Mouse (Mus musculus): ENCODE measurements around the gene Ranbp3.

The Ranbp3 gene

DNA sequence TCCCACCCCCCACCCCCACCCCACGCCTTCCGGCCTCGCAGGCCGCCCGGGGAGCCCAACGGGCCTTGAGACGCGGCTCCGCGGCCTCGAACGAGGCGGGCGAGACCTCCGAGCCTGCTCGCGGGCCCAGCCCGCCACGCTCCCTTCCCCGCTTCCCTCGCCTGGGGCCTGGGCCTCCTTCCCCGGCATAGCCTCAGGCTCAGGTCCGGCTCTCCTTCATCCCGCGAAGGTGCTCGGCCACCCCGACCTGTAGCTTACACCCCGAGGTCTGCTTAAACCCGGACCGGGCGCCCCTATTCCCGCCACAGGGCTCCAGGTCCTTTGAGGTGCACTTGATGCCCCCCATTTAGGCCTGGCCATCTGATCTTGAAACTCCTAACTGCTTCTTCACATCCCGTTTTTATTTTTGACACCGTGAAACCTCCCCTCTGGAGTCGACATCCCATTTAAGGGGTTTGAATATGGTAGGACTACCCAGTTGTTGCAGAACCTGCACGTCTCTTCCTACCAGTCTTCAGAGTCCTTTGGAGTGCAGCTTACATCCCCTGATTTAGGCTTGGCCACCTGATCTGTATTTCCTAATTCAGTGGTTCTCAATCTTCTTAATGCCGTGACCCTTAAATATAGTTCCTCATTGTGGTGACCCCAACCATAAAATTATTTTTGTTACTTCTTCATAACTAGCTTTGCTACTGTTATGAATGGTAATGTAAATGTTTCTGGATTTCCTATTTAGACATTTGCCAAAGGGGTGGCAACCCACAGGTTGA, 738 bp downstream of the Ranbp3 start:
- DNase-seq (ENCODE audit: low read depth), result no peak

GRCm38 (mm10) chr17:56681791-56682190, 8.7 kb downstream of the Ranbp3 start:
- no peak for DNase-seq (ENCODE audit: low read depth)

DNA sequence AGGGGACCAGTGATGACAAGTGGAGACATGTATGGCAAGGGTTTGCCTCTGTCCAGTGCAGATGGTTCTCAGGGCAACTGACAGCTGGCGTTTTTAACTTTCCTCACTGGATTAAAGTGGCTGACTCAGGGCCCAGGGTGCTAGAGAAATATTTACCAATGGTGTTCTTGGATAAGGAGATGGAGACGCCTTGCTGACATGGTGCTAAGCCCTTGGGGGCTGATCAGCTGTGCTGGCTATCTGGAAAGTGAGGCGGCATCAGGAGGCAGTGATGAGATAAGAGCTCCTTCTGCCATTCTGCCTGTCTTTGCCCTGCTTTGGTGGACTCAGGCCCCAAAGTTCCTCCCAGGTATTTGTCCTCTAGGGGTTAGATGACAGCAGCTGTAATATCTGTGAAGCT, 9.8 kb downstream of the Ranbp3 start:
- DNase-seq (ENCODE audit: low read depth), result no peak

GRCm38 (mm10) chr17:56683546-56684140, 10.5 kb downstream of the Ranbp3 start:
- DNase-seq (ENCODE audit: low read depth), result no peak

GRCm38 (mm10) chr17:56684649-56685048, 11.6 kb downstream of the Ranbp3 start:
- no peak for DNase-seq (ENCODE audit: low read depth)

DNA sequence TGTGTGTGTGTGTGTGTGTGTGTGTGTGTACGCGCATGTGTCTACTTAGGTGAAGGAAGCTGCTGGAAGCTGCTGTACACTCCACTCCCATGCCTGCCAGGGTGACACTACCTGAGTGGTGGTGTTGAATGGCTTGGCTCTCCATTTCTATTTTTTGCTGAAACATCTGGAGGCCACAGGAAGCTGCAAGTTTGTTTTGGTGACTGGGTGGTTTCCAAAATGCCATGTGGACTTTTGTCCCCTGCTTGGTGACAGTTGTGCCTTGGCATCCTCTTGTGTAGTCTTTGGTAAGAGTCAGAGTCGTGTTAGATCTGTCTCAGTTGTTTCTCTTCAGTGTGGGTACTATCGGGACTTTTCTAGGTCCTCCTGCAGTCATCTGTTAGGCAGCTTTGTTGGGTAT, 13.7 kb downstream of the Ranbp3 start:
- DNase-seq (ENCODE audit: low read depth), result no peak

GRCm38 (mm10) chr17:56688045-56688444, 15.0 kb downstream of the Ranbp3 start:
- DNase-seq (ENCODE audit: low read depth), result no peak

- no peak for DNase-seq (ENCODE audit: low read depth)
Observed at GRCm38 (mm10) chr17:56688689-56689088, 15.6 kb downstream of the Ranbp3 start.

- no peak for DNase-seq (ENCODE audit: low read depth)
Observed at GRCm38 (mm10) chr17:56693395-56693794, 20.3 kb downstream of the Ranbp3 start.

DNA sequence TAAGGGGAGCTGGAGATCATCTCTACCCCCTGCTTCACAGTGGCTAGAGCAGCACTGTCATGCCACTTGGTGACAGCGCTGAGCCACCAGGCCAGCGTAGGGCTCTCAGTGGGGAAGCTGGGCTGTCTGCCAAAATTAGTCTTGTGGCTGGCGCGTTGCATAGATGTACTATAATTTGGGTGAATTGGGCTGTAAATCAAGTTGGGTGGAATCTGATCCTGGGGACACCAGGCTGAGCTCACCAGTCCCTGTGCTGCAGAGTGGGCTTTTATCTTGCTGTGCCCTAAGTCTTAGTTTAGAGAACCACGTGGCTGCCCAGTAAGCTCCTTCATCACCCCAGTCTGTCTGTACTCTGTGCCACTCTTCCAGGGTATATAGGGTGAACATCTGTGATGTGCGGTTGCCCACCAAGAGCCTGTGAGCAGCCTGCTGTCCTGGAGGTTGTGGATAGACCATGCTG, 20.8 kb downstream of the Ranbp3 start:
- peak; percentile 51 for DNase-seq (ENCODE audit: low read depth)

GRCm38 (mm10) chr17:56700451-56700850, 27.4 kb downstream of the Ranbp3 start:
- DNase-seq (ENCODE audit: low read depth), result no peak

DNA sequence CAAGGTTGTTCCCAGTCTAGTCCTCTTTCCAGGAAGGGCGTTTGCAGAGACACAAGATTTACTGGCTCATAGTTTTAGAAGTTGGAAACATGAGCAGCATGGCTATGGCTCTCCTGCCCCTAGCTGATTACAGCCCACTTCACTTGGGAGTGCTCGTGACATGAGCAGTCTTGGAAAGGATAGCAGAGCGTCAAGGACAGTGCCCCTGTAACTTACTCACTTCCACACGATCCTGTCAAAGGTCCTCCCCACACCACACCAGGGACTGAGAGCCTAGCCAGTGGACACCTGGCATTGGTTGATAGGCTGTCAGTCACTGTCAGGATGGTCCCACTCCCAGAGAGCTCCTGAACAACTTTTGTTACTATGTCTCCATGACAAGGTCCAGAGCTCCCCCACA, 29.9 kb downstream of the Ranbp3 start:
- no peak for DNase-seq (ENCODE audit: low read depth)

DNA sequence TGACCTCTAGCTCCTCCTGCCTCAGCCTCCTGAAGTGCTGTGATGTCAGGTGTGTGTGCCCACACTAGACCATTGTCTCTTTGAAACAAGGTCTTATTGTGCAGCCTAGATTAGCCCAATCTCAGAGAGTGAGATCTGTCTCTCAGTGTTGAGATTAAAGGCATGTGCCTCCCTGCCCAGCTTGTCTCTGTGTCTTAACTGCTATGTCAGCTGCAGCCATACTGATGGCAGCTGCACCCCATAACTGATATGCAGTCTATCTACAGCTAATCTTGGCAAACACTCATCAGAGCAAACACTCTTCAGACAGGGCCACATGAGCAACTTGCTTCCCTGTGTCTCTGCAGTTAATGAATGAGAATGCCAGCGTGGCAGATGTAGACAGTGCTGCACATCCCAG, 33.4 kb downstream of the Ranbp3 start:
- no peak for DNase-seq (ENCODE audit: low read depth)

- no peak for DNase-seq (ENCODE audit: low read depth)
Observed at GRCm38 (mm10) chr17:56708692-56709091, 35.6 kb downstream of the Ranbp3 start.

GRCm38 (mm10) chr17:56709708-56710107, 36.6 kb downstream of the Ranbp3 start:
- DNase-seq (ENCODE audit: low read depth), result no peak

- DNase-seq (ENCODE audit: low read depth), result no peak
Observed at GRCm38 (mm10) chr17:56715360-56715759, 42.3 kb downstream of the Ranbp3 start.

GRCm38 (mm10) chr17:56715914-56716654, 43.0 kb downstream of the Ranbp3 start:
- no peak for DNase-seq (ENCODE audit: low read depth)

DNA sequence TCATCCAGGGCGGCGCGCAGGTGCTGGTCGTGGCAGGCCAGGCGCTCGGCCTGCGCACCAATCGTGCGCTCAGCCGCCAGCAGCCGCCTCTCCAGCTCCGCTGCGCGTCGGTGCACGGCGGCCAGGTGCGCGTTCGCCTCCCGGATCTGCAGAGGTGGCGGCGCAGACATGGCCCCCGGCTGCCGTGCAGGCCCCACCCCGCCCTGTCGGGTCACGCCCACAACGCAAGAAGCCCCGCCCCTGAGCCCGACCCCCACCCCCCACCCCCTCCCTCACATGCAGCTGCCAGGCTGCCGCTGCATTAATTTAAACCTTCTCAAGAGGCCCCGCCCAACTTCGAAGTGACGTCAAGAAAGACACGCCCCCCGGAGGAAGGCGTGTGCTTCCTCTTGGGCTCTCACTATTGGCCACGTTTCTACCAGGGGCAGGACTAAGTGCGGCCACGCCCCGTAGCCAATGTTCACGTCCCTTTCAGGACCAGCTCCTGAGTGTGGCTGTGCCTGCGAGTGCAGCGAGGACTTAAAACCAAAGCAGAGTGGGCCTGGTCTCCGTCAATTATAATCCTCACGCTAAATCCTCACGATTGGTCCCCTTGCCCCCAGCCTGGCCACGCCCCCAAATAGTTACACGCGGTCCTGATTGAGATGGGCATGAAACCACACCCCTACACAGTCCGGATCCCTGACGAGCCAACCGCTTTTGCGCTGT, 43.7 kb downstream of the Ranbp3 start:
- DNase-seq (ENCODE audit: low read depth), result peak; percentile 100

GRCm38 (mm10) chr17:56717363-56718058, 44.4 kb downstream of the Ranbp3 start, which contains the start of the genes Ndufa11 and Vmac:
Gene Ndufa11 (plus strand): TSS chr17:56717767.
Gene Vmac (minus strand): TSS chr17:56718022.
- peak; percentile 100 for DNase-seq (ENCODE audit: low read depth)

DNA sequence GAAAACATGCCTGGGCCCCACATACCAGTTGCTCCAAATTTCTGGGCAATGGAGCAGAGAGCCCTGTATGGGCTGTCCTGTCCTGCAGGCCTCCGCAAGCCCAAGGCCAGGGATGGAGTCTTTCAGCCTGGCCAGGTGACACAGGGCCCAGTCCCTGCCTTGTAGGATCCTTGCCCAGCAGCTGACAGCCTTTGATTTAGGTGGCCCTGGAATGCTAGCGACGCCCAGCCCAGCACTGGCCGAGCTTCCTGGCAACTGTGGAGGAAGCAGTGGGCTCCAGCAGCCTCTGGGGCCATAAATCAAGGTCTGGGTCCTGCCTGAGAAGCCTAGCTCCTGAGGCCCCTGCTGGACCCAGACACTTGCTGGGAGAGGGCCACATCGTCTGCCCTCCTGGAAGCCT, 49.3 kb downstream of the Ranbp3 start:
- no peak for DNase-seq (ENCODE audit: low read depth)

DNA sequence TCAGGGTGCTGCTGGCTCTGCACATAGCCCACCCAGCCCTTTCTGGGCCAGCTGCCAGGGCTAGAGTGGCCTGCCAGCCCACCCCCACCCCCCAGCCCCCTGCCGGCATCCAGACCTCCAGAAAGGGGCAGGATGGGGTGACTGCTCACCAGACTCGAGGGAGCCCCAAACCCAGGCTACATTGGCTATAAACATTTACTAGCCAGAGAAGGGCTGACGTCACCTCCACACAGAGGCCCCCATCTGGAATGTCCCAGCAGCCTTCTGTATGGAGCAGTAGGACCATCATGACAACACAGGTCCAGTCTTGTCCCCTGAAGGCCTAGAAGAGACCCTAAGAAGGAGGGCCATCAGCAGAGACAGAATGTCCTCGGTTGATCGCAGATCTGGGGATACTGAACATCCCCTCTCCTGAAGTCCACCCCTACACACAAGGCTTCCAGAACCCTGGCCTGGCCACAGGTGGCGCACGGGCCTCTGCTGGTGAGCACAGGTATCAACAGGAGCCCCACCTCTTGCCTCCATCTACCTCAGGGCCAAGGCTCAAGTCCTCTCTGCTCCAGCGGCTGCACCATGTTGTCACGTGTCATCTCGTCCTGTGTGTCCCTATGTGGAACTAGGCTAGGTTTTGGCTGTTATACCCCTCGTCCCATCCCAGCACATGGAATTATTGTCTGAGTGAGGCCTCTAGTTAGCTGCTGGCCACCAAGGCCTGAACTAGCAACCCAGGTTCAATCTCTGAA, 50.5 kb downstream of the Ranbp3 start:
- DNase-seq (ENCODE audit: low read depth), result no peak

Data from NIH3T3 (cell line).